Mouse (Mus musculus) brain, embryonic 14.5 days (tissue): Measurements from ENCODE around the gene Tfap2a.

Source experiments
- CTCF ChIP-seq: fragments of 200-500 bp; IDR thresholded peaks from 2 replicates; pipeline ENCODE4 v1.5.1; 2012; ENCODE audit warnings: inconsistent platforms, mild to moderate bottlenecking, moderate library complexity, borderline replicate concordance; ENCODE audit not compliant: insufficient read depth, insufficient read length; ENCODE audit errors: extremely low read depth
- POLR2A ChIP-seq: fragments of 200-500 bp; IDR thresholded peaks from 2 replicates; pipeline ENCODE4 v1.6.1; 2012; ENCODE audit warnings: mild to moderate bottlenecking, inconsistent platforms, borderline replicate concordance; ENCODE audit not compliant: poor library complexity, insufficient read depth, insufficient read length, severe bottlenecking; ENCODE audit errors: extremely low read depth

GRCm38 (mm10) chr13:40754091-40754490 lies 15.9 kb upstream of the Tfap2a start:
- TF ChIP-seq POLR2A, result no peak
- no peak for TF ChIP-seq CTCF
